Mouse (Mus musculus) spleen, adult 2 months (tissue): ENCODE results near the gene Tex19.1. TPM values are rescaled to one million over a fixed set of nuclear protein-coding genes. Genes with fewer than 3 reads are reported as not detected.

Experiments
- DNase-seq, 2 experiments: peaks; one replicate each; pipeline versions ENCODE4 v3.0.0 to v3.0.0-alpha.2; 2012 to 2021; ENCODE audit warnings: low spot score in 2 of 2, low read depth in 1 of 2
- H3K27ac ChIP-seq: fragments of 200-500 bp; 2 replicates; pipeline ENCODE4 v1.5.1; 2012; ENCODE audit warnings: low read length, inconsistent platforms; ENCODE audit not compliant: insufficient read depth
- H3K27me3 ChIP-seq: fragments of 200-500 bp; 2 replicates; pipeline ENCODE4 v1.6.1; 2012; ENCODE audit warnings: mild to moderate bottlenecking, moderate library complexity, low read length, inconsistent platforms; ENCODE audit not compliant: control insufficient read depth, insufficient read depth
- H3K36me3 ChIP-seq: fragments of 200-500 bp; 2 replicates; pipeline ENCODE4 v1.6.1; 2012; ENCODE audit warnings: mild to moderate bottlenecking, low read length, inconsistent platforms; ENCODE audit not compliant: control insufficient read depth, insufficient read depth
- H3K4me1 ChIP-seq: fragments of 200-500 bp; 2 replicates; pipeline ENCODE4 v1.6.1; 2011; ENCODE audit warnings: inconsistent platforms; ENCODE audit not compliant: control insufficient read depth, insufficient read depth, insufficient read length
- H3K4me3 ChIP-seq: fragments of 200-500 bp; 2 replicates; pipeline ENCODE4 v1.5.1; 2011; ENCODE audit warnings: mild to moderate bottlenecking, inconsistent platforms; ENCODE audit not compliant: insufficient read depth, insufficient read length; ENCODE audit errors: extremely low read depth
- CTCF ChIP-seq: fragments of 200-500 bp; IDR thresholded peaks from 2 replicates; pipeline ENCODE4 v1.5.1; 2011; ENCODE audit warnings: mild to moderate bottlenecking, inconsistent platforms; ENCODE audit not compliant: insufficient read depth, insufficient read length, insufficient replicate concordance; ENCODE audit errors: extremely low read depth
- POLR2A ChIP-seq: fragments of 200-500 bp; IDR thresholded peaks from 2 replicates; pipeline ENCODE4 v1.6.1; 2011; ENCODE audit warnings: low read depth, low read length, inconsistent platforms
- WGBS: fragments of 180-500 bp; shearing (Covaris S2); methylation state at CpG from one replicate; pipeline ENCODE4 v1.1.7; 2018; 5-methylcytosine and 5-hydroxymethylcytosine counted together
- polyA plus RNA-seq: library from polyadenylated mRNA; depleted of rRNA; stranded (reverse); fragments of >200 nt; gene quantifications from 2 replicates; pipeline ENCODE4 v1.2.3, GENCODE M21; 2012

The Tex19.1 gene
- polyA plus RNA-seq, 1 experiment: not detected

GRCm38 (mm10) chr11:121111601-121112000 lies 34.3 kb upstream of the Tex19.1 start:
- Histone ChIP-seq H3K4me1 (no peaks in the 10 kb centered on the region), H3K36me3 (no peaks in the 10 kb centered on the region), H3K27ac (no peak overlapping the region), H3K4me3 (no peak overlapping the region), H3K27me3 (no peaks in the 10 kb centered on the region)
- no peak for TF ChIP-seq POLR2A
- no peak for TF ChIP-seq CTCF
- WGBS: 57% methylated on average over 1 of the region's 1 CpGs
- no peak for DNase-seq

GRCm38 (mm10) chr11:121112091-121112775 lies 33.7 kb upstream of the Tex19.1 start:
- H3K36me3 ChIP-seq: no peaks in the 10 kb centered on the region
- H3K27ac ChIP-seq: no peak overlapping the region
- no peak overlapping the region for H3K4me3 ChIP-seq
- no peaks in the 10 kb centered on the region for H3K27me3 ChIP-seq
- TF ChIP-seq POLR2A: no peak
- no peak for TF ChIP-seq CTCF
- no peak for DNase-seq
- H3K4me1 ChIP-seq: no peaks in the 10 kb centered on the region
- WGBS: 49% methylated on average over 5 of the region's 5 CpGs

GRCm38 (mm10) chr11:121118106-121118505 lies 27.8 kb upstream of the Tex19.1 start:
- DNase-seq: no peak
- WGBS: 89% methylated on average over 18 of the region's 18 CpGs
- Histone ChIP-seq H3K27me3 (no peaks in the 10 kb centered on the region), H3K27ac (no peak overlapping the region), H3K4me3 (no peak overlapping the region), H3K4me1 (no peaks in the 10 kb centered on the region), H3K36me3 (no peaks in the 10 kb centered on the region)
- TF ChIP-seq CTCF (no peak), POLR2A (no peak)

- no peaks in the 10 kb centered on the region for H3K27me3 ChIP-seq
- no peaks in the 10 kb centered on the region for H3K4me1 ChIP-seq
- 86% methylated on average over 3 of the region's 3 CpGs for WGBS
- H3K36me3 ChIP-seq: no peaks in the 10 kb centered on the region
- no peak within 1 kb of the TSS for H3K4me3 ChIP-seq
- H3K27ac ChIP-seq: no peak within 1 kb of the TSS
- TF ChIP-seq CTCF (no peak), POLR2A (no peak)
- DNase-seq: no peak
These were observed 27.4 kb upstream of the Tex19.1 start, which contains the start of gene Tex19.2 for GRCm38 (mm10) chr11:121118577-121118976. Gene Tex19.2 (minus strand): TSS chr11:121118677.

GRCm38 (mm10) chr11:121121151-121121550 lies 24.8 kb upstream of the Tex19.1 start:
- TF ChIP-seq POLR2A (no peak), CTCF (no peak)
- no peaks in the 10 kb centered on the region for H3K4me1 ChIP-seq

GRCm38 (mm10) chr11:121122024-121122670 lies 23.8 kb upstream of the Tex19.1 start:
- no peak for DNase-seq
- WGBS: 76% methylated on average over 2 of the region's 2 CpGs
- no peaks in the 10 kb centered on the region for H3K36me3 ChIP-seq
- no peaks in the 10 kb centered on the region for H3K4me1 ChIP-seq
- no peaks in the 10 kb centered on the region for H3K27me3 ChIP-seq
- H3K4me3 ChIP-seq: no peak overlapping the region
- H3K27ac ChIP-seq: no peak overlapping the region
- TF ChIP-seq POLR2A (no peak), CTCF (no peak)

More at GRCm38 (mm10) chr11:121121151-121121550, 24.8 kb upstream of the Tex19.1 start:
- Histone ChIP-seq H3K36me3 (no peaks in the 10 kb centered on the region), H3K27me3 (no peaks in the 10 kb centered on the region), H3K27ac (no peak overlapping the region), H3K4me3 (no peak overlapping the region)
- no peak for DNase-seq
- 49% methylated on average over 3 of the region's 3 CpGs for WGBS

GRCm38 (mm10) chr11:121123438-121123837 lies 22.5 kb upstream of the Tex19.1 start:
- no peak overlapping the region for H3K27ac ChIP-seq
- no peak for TF ChIP-seq POLR2A
- TF ChIP-seq CTCF: no peak
- H3K4me1 ChIP-seq: no peaks in the 10 kb centered on the region
- H3K4me3 ChIP-seq: no peak overlapping the region
- H3K27me3 ChIP-seq: no peaks in the 10 kb centered on the region
- H3K36me3 ChIP-seq: no peaks in the 10 kb centered on the region
- WGBS: 85% methylated on average over 4 of the region's 4 CpGs
- DNase-seq: no peak
